Mouse (Mus musculus) lung, adult 2 months (tissue): ENCODE data around the gene Gtf2ird1.

Experiments used
- CTCF ChIP-seq: fragments of 200-500 bp; IDR thresholded peaks from 2 replicates; pipeline ENCODE4 v1.5.1; 2011; ENCODE audit warnings: mild to moderate bottlenecking, low read length, control low read depth; ENCODE audit not compliant: insufficient read depth
- POLR2A ChIP-seq: fragments of 200-500 bp; IDR thresholded peaks from 2 replicates; pipeline ENCODE4 v1.6.1; 2011; ENCODE audit warnings: low read depth, mild to moderate bottlenecking, control low read depth, low read length, borderline replicate concordance; ENCODE audit errors: extremely low read depth

GRCm38 (mm10) chr5:134344076-134344475 is 112.4 kb downstream of the Gtf2ird1 start:
- TF ChIP-seq POLR2A, result no peak
- TF ChIP-seq CTCF, result no peak
